Mouse (Mus musculus) MEL-GATA-1-ER (cell line): ENCODE results near the gene Rab3a.

Experiments
- DNase-seq: peaks from one replicate; pipeline ENCODE4 v3.0.0-alpha.2; 2012; ENCODE audit warnings: low read depth; ENCODE audit errors: extremely low read depth

Rab3a gene

GRCm38 (mm10) chr8:70757523-70758307 lies 3.2 kb downstream of the Rab3a start:
- DNase-seq, result no peak

- DNase-seq, result no peak
These were observed 3.8 kb downstream of the Rab3a start for GRCm38 (mm10) chr8:70758308-70758615.

- DNase-seq, result no peak
These were observed 4.4 kb downstream of the Rab3a start for GRCm38 (mm10) chr8:70758616-70759561.

GRCm38 (mm10) chr8:70760350-70760749 lies 5.9 kb downstream of the Rab3a start:
- no peak for DNase-seq

GRCm38 (mm10) chr8:70760775-70761406 lies 6.4 kb downstream of the Rab3a start, which contains the start of gene Mpv17l2:
TSS of gene Mpv17l2 (minus strand) at chr8:70760946.
- DNase-seq, result peak; percentile 99

GRCm38 (mm10) chr8:70762118-70762517 lies 7.6 kb downstream of the Rab3a start:
- peak; percentile 54 for DNase-seq

GRCm38 (mm10) chr8:70763354-70763753 lies 8.9 kb downstream of the Rab3a start:
- DNase-seq, result no peak

GRCm38 (mm10) chr8:70764026-70764425 lies 9.5 kb downstream of the Rab3a start:
- DNase-seq, result peak; percentile 56

GRCm38 (mm10) chr8:70764676-70765075 lies 10.2 kb downstream of the Rab3a start:
- no peak for DNase-seq

GRCm38 (mm10) chr8:70765329-70765728 lies 10.8 kb downstream of the Rab3a start:
- DNase-seq, result no peak

- DNase-seq, result no peak
These were observed 11.5 kb downstream of the Rab3a start for GRCm38 (mm10) chr8:70765838-70766570.

GRCm38 (mm10) chr8:70766571-70767440 lies 12.3 kb downstream of the Rab3a start:
- DNase-seq, result no peak

- DNase-seq, result no peak
These were observed 13.0 kb downstream of the Rab3a start for GRCm38 (mm10) chr8:70767503-70767902.

- DNase-seq, result no peak
These were observed 13.8 kb downstream of the Rab3a start for GRCm38 (mm10) chr8:70768231-70768776.

- no peak for DNase-seq
These were observed 14.5 kb downstream of the Rab3a start for GRCm38 (mm10) chr8:70768956-70769355.

GRCm38 (mm10) chr8:70769359-70769758 lies 14.9 kb downstream of the Rab3a start:
- peak; percentile 84 for DNase-seq

GRCm38 (mm10) chr8:70769858-70770257 lies 15.4 kb downstream of the Rab3a start:
- no peak for DNase-seq

- DNase-seq, result no peak
These were observed 16.3 kb downstream of the Rab3a start for GRCm38 (mm10) chr8:70770748-70771147.

- DNase-seq, result no peak
These were observed 16.7 kb downstream of the Rab3a start for GRCm38 (mm10) chr8:70771217-70771616.

- DNase-seq, result no peak
These were observed 17.6 kb downstream of the Rab3a start for GRCm38 (mm10) chr8:70772075-70772474.
